Mouse (Mus musculus) stomach, embryonic 14.5 days (tissue): ENCODE measurements around the gene Bag1. TPM values are rescaled to one million over a fixed set of nuclear protein-coding genes. Genes with fewer than 3 reads are reported as not detected.

Experiments
- ATAC-seq: fragments of 200-750 bp; cut with Nextera tagmentation; 2 replicates; pipeline ENCODE4 v1.8.0; 2017; ENCODE audit warnings: low read depth, moderate TSS enrichment; ENCODE audit not compliant: insufficient number of reproducible peaks, insufficient read depth, low FRiP score
- H3K27ac ChIP-seq: fragments of 300-500 bp; sonication (generic); 2 replicates; pipeline ENCODE4 v1.5.1; 2014; ENCODE audit warnings: mild to moderate bottlenecking, low read length, moderate library complexity, mixed read lengths
- H3K27me3 ChIP-seq: fragments of 300-500 bp; sonication (generic); 2 replicates; pipeline ENCODE4 v1.6.1; 2014; ENCODE audit warnings: low read length, control low read depth, mixed read lengths; ENCODE audit not compliant: control insufficient read depth, insufficient read depth
- H3K36me3 ChIP-seq: fragments of 300-500 bp; sonication (generic); 2 replicates; pipeline ENCODE4 v1.6.1; 2014; ENCODE audit warnings: mild to moderate bottlenecking, control low read depth, low read length, moderate library complexity, mixed read lengths; ENCODE audit not compliant: control insufficient read depth, insufficient read depth
- H3K4me1 ChIP-seq: fragments of 300-500 bp; sonication (generic); 2 replicates; pipeline ENCODE4 v1.6.1; 2014; ENCODE audit warnings: low read length, control low read depth, mixed read lengths; ENCODE audit not compliant: control insufficient read depth, insufficient read depth
- H3K4me2 ChIP-seq: fragments of 300-500 bp; sonication (generic); replicated peaks from 2 replicates; pipeline ENCODE4 v1.6.1; 2014; ENCODE audit warnings: low read depth, low read length, control low read depth
- H3K4me3 ChIP-seq: fragments of 300-500 bp; sonication (generic); 2 replicates; pipeline ENCODE4 v1.5.1; 2014; ENCODE audit warnings: low read depth, low read length, control low read depth
- H3K9ac ChIP-seq: fragments of 300-500 bp; sonication (generic); replicated peaks from 2 replicates; pipeline ENCODE4 v1.6.1; 2014; ENCODE audit warnings: low read depth, mild to moderate bottlenecking, control low read depth, low read length, moderate library complexity, mixed read lengths
- H3K9me3 ChIP-seq: fragments of 300-500 bp; sonication (generic); 2 replicates; pipeline ENCODE4 v1.6.1; 2016; ENCODE audit warnings: low read depth, low read length, control low read depth; ENCODE audit not compliant: control insufficient read depth
- WGBS: fragments of 180-500 bp; shearing (Covaris S2); extraction: QIAGEN DNeasy Blood & Tissue Kit; methylation state at CpG from one replicate; pipeline ENCODE4 v1.1.7; 2014; 5-methylcytosine and 5-hydroxymethylcytosine counted together
- microRNA-seq: library from miRNA; unstranded; fragments of <30 nt; microRNA quantifications from one replicate; pipeline ENCODE4, GENCODE M21; 2016
- polyA plus RNA-seq: library from polyadenylated mRNA; unstranded; fragments of >200 nt; fragmentation: Nextera tagmentation; extraction: Ambion mirVana; gene quantifications from 2 replicates; pipeline ENCODE4 v1.2.1, GENCODE M21; 2014

Gene Bag1
- polyA plus RNA-seq, 1 experiment from 2014 or later = 209 TPM

DNA sequence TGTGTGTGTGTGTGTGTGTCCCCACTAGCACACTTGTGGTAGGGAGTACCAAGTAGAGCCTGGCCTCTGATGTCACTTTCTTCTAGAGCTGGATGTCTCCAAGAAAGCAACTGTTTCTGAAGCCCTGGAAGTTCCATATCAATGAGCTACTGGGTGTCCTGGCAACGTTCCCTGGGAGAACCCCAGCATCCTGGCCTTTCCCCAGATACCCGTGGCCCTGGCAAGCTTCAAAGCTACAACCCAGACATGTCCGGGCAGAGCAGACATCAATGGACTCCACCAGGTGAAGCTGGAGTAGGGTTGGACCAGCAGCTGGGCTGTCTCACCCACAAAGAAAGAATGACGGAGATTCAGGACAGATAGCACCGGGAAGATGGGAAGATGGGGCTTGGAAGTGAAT is 56.9 kb downstream of the Bag1 start:
- Histone ChIP-seq H3K4me3 (no peak overlapping the region), H3K9ac (no peak overlapping the region), H3K27me3 (no peaks in the 10 kb centered on the region), H3K36me3 (no peaks in the 10 kb centered on the region), H3K4me2 (no peak overlapping the region), H3K9me3 (no peaks in the 10 kb centered on the region), H3K27ac (no peak overlapping the region), H3K4me1 (no peaks in the 10 kb centered on the region)
- WGBS = 71% methylated on average over 5 of the region's 5 CpGs
- ATAC-seq = no peak

DNA sequence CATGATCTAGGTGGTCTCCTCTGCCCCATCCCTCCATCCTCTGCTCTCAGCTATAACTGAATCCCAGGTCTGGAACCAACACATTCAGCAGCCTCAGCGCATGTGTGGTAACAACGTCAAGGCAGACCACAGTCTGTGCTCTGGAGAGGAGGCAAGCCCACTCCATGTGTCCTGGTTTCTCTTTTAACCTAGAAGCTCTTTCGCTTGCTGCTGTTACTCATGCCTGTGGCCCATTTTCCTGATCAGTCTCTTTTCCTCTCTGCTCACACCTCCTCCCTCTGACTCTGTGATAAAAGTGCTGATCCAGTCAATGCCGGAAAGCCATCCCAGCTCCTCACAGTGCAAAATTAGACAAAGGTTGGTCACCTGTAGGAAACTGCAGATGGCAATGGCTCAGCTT is 58.1 kb downstream of the Bag1 start:
- no peak for ATAC-seq
- no peaks in the 10 kb centered on the region for H3K36me3 ChIP-seq
- H3K27ac ChIP-seq = no peak overlapping the region
- no peak overlapping the region for H3K9ac ChIP-seq
- 83% methylated on average over 4 of the region's 4 CpGs for WGBS
- H3K9me3 ChIP-seq = no peaks in the 10 kb centered on the region
- no peak overlapping the region for H3K4me3 ChIP-seq
- no peak overlapping the region for H3K4me2 ChIP-seq
- H3K27me3 ChIP-seq = no peaks in the 10 kb centered on the region
- H3K4me1 ChIP-seq = no peaks in the 10 kb centered on the region

DNA sequence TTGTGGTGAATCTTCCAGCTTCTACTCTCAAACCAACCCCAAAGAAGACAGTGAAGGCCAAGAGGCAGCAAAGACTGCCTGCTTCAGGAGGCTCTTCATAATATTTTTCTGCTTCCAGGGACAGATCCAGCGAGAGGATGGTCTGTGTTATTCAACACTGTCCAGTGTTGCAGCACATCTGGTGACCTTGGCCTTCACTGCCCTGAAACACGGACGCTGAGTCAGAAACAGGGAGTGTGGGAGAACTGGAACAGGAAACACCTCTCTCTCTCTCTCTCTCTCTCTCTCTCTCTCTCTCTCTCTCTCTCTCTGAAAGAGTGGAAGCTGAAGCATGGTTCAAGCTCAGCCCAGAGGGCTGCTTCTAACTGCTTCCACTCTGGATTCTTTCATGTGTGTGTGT is 58.8 kb downstream of the Bag1 start:
- no peaks in the 10 kb centered on the region for H3K36me3 ChIP-seq
- ATAC-seq = no peak
- no peak overlapping the region for H3K4me3 ChIP-seq
- 45% methylated on average over 3 of the region's 3 CpGs for WGBS
- no peaks in the 10 kb centered on the region for H3K4me1 ChIP-seq
- no peak overlapping the region for H3K27ac ChIP-seq
- no peak overlapping the region for H3K9ac ChIP-seq
- no peaks in the 10 kb centered on the region for H3K9me3 ChIP-seq
- no peaks in the 10 kb centered on the region for H3K27me3 ChIP-seq
- no peak overlapping the region for H3K4me2 ChIP-seq

DNA sequence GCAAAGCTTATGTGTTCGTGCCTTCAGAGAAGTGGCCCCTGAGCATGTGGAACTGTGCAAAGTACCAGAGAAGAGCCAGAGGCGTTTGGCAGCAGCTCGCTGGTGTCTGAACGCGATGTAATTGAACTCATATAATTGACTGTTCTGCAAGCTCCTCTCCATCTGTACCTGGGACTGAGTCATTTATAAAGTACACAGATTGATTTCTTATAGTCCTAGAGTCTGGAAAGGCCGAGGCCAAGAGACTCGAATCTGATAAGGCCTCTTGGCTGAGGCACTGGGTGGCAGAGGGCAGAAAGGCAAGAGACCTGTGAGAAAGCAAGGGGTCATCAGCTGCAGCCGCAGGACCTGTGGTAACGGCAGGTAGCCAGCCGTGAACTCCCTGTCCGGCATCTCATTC is 59.3 kb downstream of the Bag1 start:
- no peak overlapping the region for H3K4me3 ChIP-seq
- no peak for ATAC-seq
- H3K27me3 ChIP-seq = no peaks in the 10 kb centered on the region
- H3K9me3 ChIP-seq = no peaks in the 10 kb centered on the region
- H3K27ac ChIP-seq = no peak overlapping the region
- no peaks in the 10 kb centered on the region for H3K36me3 ChIP-seq
- H3K9ac ChIP-seq = no peak overlapping the region
- 72% methylated on average over 11 of the region's 11 CpGs for WGBS
- no peak overlapping the region for H3K4me2 ChIP-seq
- no peaks in the 10 kb centered on the region for H3K4me1 ChIP-seq

Small RNAs within 50 kb of the gene (microRNA-seq; reads per million reads assigned to microRNA genes)
- gene Mir3094 = 3.6 reads per million, percentile 8 among the genes with 10 or more reads in this experiment

Other genes starting within 250 kb of the Bag1 start
- gene Aptx, start 245.1 kb downstream of the Bag1 start, polyA plus RNA-seq = 25.3 and 29.4 TPM in 2 replicates
- 370 and 388 TPM in 2 replicates for gene Dnaja1, start 226.1 kb downstream of the Bag1 start, polyA plus RNA-seq
- gene Smu1, start 190.4 kb downstream of the Bag1 start, polyA plus RNA-seq = 146 TPM in 2 replicates
- gene B4galt1, start 94.3 kb downstream of the Bag1 start, polyA plus RNA-seq = 53.4 and 55.6 TPM in 2 replicates
- 1.6 TPM in 1 of 2 replicates, not detected in the other for gene Spink4, start 28.2 kb downstream of the Bag1 start, polyA plus RNA-seq
- 99.3 and 103 TPM in 2 replicates for gene Chmp5, start 113 bp upstream of the Bag1 start, polyA plus RNA-seq
- 109 and 112 TPM in 2 replicates for gene Nfx1, start 22.6 kb upstream of the Bag1 start, polyA plus RNA-seq
- gene Aqp7, start 99.8 kb upstream of the Bag1 start, polyA plus RNA-seq = 0.22 and 0.43 TPM in 2 replicates
- gene Aqp3, start 149.9 kb upstream of the Bag1 start, polyA plus RNA-seq = 27.3 and 36.0 TPM in 2 replicates
- 22.5 and 26.1 TPM in 2 replicates for gene Nol6, start 176.2 kb upstream of the Bag1 start, polyA plus RNA-seq
- gene Ube2r2, start 187.4 kb upstream of the Bag1 start, polyA plus RNA-seq = 85.7 and 87.5 TPM in 2 replicates